Mouse (Mus musculus) thymus, postnatal 4 days (tissue): ENCODE results near the gene Brpf3.

Source experiments
- DNase-seq: peaks from one replicate; pipeline ENCODE4 v3.0.0; 2021

Gene Brpf3

GRCm38 (mm10) chr17:28800671-28801412 is at the start of gene Brpf3:
Gene Brpf3, plus strand, starts transcription at chr17:28801090.
- peak; percentile 89 for DNase-seq

- no peak for DNase-seq
Observed at GRCm38 (mm10) chr17:28756447-28756846, 44.4 kb upstream of the Brpf3 start.

- DNase-seq = no peak
Observed at GRCm38 (mm10) chr17:28757470-28757869, 43.4 kb upstream of the Brpf3 start.

- DNase-seq = no peak
Observed at GRCm38 (mm10) chr17:28760736-28761312, 40.1 kb upstream of the Brpf3 start.

- peak; percentile 89 for DNase-seq
Observed at GRCm38 (mm10) chr17:28761871-28762270, 39.0 kb upstream of the Brpf3 start.

GRCm38 (mm10) chr17:28766203-28766602 is 34.7 kb upstream of the Brpf3 start:
- DNase-seq = no peak

GRCm38 (mm10) chr17:28766781-28767515 is 33.9 kb upstream of the Brpf3 start:
- DNase-seq = no peak

GRCm38 (mm10) chr17:28769121-28769874 is 31.6 kb upstream of the Brpf3 start, which contains the start of gene Mapk13:
Gene Mapk13, plus strand, starts transcription at chr17:28769297.
- peak; percentile 53 for DNase-seq

GRCm38 (mm10) chr17:28769875-28770421 is 30.9 kb upstream of the Brpf3 start:
- DNase-seq = peak; percentile 35

GRCm38 (mm10) chr17:28771289-28771688 is 29.6 kb upstream of the Brpf3 start:
- DNase-seq = no peak

- peak; percentile 46 for DNase-seq
Observed at GRCm38 (mm10) chr17:28774303-28774702, 26.6 kb upstream of the Brpf3 start.

- DNase-seq = no peak
Observed at GRCm38 (mm10) chr17:28775161-28775560, 25.7 kb upstream of the Brpf3 start.

- no peak for DNase-seq
Observed at GRCm38 (mm10) chr17:28776817-28777216, 24.1 kb upstream of the Brpf3 start.

GRCm38 (mm10) chr17:28777231-28778005 is 23.5 kb upstream of the Brpf3 start:
- DNase-seq = no peak

- no peak for DNase-seq
Observed at GRCm38 (mm10) chr17:28779735-28780134, 21.2 kb upstream of the Brpf3 start.

- DNase-seq = no peak
Observed at GRCm38 (mm10) chr17:28780836-28781235, 20.1 kb upstream of the Brpf3 start.

GRCm38 (mm10) chr17:28781290-28782045 is 19.4 kb upstream of the Brpf3 start:
- DNase-seq = no peak

- DNase-seq = no peak
Observed at GRCm38 (mm10) chr17:28785036-28785435, 15.9 kb upstream of the Brpf3 start.

- no peak for DNase-seq
Observed at GRCm38 (mm10) chr17:28787507-28787906, 13.4 kb upstream of the Brpf3 start.

GRCm38 (mm10) chr17:28797031-28797430 is 3.9 kb upstream of the Brpf3 start:
- DNase-seq = no peak
